Mouse (Mus musculus) cerebellum, adult 11-12 months (tissue): ENCODE measurements at regions not wholly inside any gene's neighbourhood (a gene's known extent, or its start where the extent isn't known, plus 50 kb on each side); places are given as distances from the start of the nearest gene placed in this dataset.
"Not testable (repeated sequence)": the region's sequence is repeated elsewhere in the genome, so short reads cannot be mapped to it uniquely, and the experiment has no call there.

ENCODE experiments used
- DNase-seq: peaks from one replicate; pipeline ENCODE4 v3.0.0; 2022

DNA sequence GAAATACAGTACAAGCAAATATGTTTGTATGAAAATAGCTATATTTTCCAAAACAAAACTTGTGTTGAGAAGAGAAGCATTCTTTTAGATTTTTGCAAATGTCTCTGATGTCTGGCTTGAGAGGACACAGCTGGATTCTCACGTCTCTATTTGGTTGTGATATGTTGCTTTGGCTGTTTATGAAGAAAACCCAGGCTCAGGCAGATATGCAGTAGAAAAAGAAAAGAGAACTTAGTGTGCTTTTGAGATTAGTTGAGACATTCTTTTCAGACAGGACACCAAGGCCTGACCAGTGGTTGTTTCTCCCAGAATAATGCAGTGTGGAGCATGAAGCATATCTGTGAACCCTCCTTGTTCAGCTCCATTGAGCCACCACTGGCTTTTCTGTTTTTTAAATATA is 178.8 kb upstream of the Mamld1 start:
- DNase-seq = no peak

DNA sequence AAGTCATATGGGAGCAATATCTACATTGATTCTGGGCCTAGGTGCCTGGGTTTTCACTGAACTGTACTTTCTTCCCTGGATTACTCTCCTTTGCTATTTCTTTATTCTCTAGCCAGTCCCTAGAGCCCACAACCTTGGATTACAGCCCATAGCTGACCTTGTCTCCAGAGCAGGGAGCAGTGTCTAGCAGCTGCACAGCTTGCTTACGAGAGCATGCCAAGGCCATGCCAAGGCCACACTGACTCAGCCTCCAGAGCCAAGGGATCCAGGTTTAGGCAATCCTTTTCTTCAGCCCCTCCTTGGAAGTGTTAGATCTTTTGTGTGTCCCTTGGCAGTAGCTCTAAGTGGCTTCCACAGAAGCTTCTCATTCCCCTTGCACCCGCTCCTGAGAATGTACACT is 168.7 kb upstream of the Mamld1 start:
- DNase-seq = no peak

DNA sequence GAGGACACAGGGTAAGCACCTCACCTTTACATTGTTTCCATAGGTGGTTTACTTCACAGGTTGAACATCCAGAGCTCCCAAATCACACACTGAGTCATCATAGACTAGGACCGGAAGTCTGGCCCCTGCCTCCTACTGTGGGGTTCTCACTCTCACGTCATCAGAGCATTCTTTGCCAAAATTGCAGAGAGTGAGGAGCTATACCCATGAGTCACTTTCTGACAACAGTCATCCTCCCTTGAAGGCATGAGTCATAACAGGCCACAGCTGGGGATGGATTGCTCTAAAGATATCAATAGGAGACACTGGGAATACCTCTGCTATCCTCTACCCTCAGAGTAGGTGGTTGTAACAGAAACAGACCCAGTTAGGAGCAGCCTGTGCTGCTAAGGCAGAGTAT is 166.6 kb upstream of the Mamld1 start:
- no peak for DNase-seq

DNA sequence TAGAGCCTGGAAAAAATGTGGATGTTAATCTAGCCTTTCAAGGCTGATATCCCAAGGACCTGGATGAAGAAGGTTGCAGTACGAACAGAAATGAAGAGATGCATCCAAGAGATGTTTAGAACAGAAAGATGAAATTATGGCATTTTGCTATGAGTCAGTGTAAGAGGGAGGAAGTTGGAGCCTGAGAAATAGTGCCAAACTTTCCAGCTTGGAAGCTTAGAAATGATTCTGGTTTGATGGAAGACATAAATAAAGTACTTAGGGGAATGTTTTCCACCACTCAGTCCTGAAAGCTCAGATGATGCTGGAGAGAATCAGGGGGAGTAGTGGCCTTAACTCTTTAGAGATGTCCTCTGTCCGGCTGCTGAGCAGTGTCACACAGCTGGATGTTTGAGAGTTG is 155.5 kb upstream of the Mamld1 start:
- no peak for DNase-seq

DNA sequence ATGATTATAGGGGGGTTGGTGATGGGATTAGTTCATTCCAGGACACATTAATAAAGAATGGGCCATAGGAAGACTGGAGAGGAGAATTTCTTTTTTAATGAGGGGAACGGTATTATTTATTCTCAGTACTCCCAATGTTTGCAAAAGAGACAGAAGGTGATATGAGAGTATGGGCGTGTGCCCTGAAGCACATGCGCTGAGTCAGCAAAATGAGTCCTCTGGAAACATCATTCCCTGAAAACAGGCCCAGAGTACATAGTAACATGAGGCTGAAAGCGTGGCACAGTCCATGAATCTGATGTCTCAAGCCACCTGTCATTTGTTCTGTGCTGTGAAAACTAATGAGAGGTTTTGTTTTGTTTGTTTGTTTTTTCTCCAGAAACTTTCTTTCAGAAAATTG is 154.5 kb upstream of the Mamld1 start:
- DNase-seq = no peak

DNA sequence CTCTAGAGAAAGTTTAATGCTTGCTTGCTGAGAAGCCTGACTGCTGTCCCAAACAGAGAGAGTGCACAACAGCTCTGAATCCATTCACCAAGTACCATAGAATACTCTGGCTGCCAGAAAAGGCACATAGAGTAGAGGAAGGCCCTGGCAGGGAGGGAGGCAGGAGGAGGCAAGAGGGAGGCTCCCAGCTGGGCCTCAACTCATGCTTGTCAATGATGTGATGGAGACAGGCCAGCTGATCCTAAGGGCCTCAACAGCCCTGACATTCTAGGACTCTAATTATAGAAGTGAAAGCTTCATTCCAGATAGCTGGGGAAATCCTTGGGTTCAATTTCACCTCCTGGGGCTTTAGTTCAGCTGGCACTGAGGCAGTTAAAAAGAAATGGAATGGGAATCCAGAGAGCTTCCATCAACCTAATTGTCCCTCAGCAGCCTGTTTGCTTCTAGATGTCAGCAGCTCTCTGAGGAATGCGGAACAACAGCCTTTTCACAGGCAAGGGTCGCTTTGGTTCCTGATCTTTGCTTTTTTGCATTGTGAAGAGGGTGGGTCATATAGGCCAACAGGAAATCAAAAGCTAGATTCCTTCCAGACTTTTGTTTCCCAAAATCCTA is 152.8 kb upstream of the Mamld1 start:
- no peak for DNase-seq

DNA sequence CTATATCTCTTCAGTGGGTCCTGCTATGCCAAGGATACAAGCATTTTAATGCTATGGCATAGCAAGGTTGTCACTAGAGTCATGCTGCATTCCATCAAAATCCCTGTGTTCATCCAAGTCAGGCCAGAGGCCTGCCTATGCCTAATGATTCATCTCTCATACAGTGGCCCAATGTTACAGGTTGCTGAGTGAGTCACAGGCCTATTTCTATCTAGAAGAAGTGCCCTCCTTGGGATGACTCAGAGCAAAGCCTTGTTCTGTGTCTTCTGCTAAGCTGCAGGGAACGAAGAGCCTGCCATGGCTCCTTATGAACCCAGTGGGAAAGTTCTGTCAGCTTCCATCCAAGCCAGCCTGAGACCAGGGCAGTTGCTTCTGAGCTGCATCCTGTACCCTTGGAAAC is 151.2 kb upstream of the Mamld1 start:
- DNase-seq = not testable (repeated sequence)

- DNase-seq = peak; percentile 4
Observed at GRCm38 (mm10) chrX:70899720-70900479, 150.2 kb upstream of the Mamld1 start.

GRCm38 (mm10) chrX:70925646-70926045 is 124.4 kb upstream of the Mamld1 start:
- DNase-seq = no peak

DNA sequence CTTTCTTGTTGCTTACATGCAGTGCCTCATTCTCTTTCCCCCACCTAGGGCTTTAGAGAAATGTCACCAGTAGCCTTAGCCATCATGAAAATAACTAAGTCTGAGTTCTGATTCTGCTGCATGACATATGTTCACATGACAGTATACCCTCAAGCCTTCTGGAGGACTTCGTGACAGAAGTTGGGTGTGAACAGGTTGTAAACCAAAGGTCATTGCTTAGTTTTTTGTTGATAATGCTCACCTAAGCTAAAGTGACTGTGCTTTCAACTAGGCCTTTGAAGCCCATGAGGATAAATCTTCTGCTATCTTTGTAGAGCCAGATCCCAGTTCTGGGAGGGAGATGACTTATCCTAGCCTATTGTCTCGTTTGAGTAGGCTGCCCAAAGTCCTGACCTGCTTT is 118.1 kb upstream of the Mamld1 start:
- no peak for DNase-seq

GRCm38 (mm10) chrX:70945382-70945781 is 104.7 kb upstream of the Mamld1 start:
- no peak for DNase-seq

- no peak for DNase-seq
Observed at GRCm38 (mm10) chrX:70946052-70946451, 104.0 kb upstream of the Mamld1 start.

DNA sequence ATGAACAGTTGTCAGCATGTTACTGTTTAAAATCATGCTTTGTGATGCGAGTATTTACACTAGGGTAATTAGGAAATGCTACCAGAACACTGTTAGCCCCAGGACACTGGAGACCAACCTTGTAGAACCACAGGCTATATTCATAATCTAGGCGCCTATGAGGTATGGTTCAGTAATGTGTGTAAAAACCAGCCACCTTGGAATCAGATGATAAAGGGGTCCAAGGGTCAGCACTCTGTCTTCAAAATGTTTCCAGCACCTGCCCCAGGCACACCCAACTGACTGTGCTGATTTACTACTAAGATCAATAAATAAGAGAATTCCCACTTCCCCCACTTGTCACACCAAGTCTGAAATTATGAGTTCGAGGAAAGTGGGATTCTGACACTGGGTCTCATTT is 100.8 kb upstream of the Mamld1 start:
- DNase-seq = no peak

- no peak for DNase-seq
Observed at GRCm38 (mm10) chrX:70953022-70953421, 97.0 kb upstream of the Mamld1 start.
